Mouse (Mus musculus): ENCODE results near the gene Poc1b. TPM values are rescaled to one million over a fixed set of nuclear protein-coding genes. Genes with fewer than 3 reads are reported as not detected.

Gene Poc1b
- total RNA-seq, 1 experiment, result 3.6 TPM

DNA sequence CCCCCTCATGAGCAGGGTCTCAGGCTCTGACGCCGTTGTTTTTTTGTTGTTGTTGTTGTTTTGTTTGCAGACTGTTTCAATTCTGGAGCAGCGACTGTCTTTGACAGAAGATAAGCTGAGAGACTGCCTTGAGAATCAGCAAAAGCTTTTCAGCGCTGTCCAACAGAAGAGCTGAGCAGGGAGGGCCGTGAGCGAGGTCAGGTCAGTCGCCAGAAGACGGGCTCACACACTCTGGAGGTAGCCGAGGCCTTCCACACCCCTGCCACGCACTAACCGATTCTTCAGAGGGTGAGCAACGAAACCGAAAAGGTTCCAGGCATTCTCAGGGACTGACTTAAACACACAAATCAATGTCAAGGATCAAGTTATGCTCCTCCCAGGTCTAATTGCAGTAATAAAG is 89.7 kb downstream of the Poc1b start:
- no peaks in the 10 kb centered on the region for H3K36me3 ChIP-seq (ENCODE audit: control insufficient read depth, insufficient read depth, low read length, poor library complexity, severe bottlenecking)
- no peaks in the 10 kb centered on the region for H3K4me1 ChIP-seq (ENCODE audit: control insufficient read depth in 2 of 2, insufficient read depth in 2 of 2, low read length in 2 of 2, poor library complexity in 1 of 2)
- no peak overlapping the region for H3K9ac ChIP-seq (ENCODE audit: insufficient read depth, low read depth, low read length, poor library complexity, severe bottlenecking)
- H3K4me3 ChIP-seq (ENCODE audit: insufficient read depth in 1 of 2, low read depth in 1 of 2, low read length in 2 of 2, poor library complexity in 1 of 2, severe bottlenecking in 1 of 2), result no peak overlapping the region
- DNase-seq (ENCODE audit: low read depth, low spot score), result no peak
- TF ChIP-seq ZNF384 (IDR thresholded peaks at IDR 0.05; ENCODE audit: low read depth, low read length) (no peak), HCFC1 (IDR thresholded peaks at IDR 0.05; ENCODE audit: borderline replicate concordance, insufficient read depth, low read length) (no peak), ZC3H11A (IDR thresholded peaks at IDR 0.05; ENCODE audit: borderline replicate concordance, low read depth, low read length) (no peak), MAFK (IDR thresholded peaks at IDR 0.05; ENCODE audit: insufficient read depth, low read depth, low read length) (no peak), CHD2 (IDR thresholded peaks at IDR 0.05; ENCODE audit: low read depth, low read length) (no peak)
- H3K27ac ChIP-seq (ENCODE audit: insufficient read depth, low read depth, low read length, poor library complexity, severe bottlenecking), result no peak overlapping the region
- no peaks in the 10 kb centered on the region for H3K9me3 ChIP-seq (ENCODE audit: control insufficient read depth, insufficient read depth, low read depth, low read length)
- in situ Hi-C loops (cut with MboI; ENCODE audit: low sequenced_read_pairs in 2 of 2, unreplicated experiment in 2 of 2), result loop anchor here (10.0 to 25.0 kb wide), 2 partner anchors 378 to 416 kb away; no protein-coding TSS in a partner anchor

DNA sequence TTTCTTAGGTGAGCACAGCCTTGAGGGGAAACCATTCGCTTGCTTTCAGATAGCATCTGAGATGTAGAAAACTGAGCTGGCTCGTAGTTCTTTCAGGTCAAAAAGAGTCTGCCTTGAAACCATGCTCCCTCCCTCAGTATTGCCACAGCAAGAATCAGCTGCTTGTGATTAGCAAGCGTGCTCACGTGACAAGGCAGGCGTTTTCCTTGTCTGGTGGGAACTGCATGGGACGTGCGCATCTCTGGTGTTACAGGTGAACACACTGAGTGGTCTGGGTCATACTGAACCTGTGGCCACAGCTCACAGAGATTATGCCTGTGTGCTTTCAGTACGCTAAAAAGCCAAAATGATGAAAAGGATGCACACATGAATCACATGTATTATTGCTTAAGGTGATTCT is 90.3 kb downstream of the Poc1b start:
- no peaks in the 10 kb centered on the region for H3K4me1 ChIP-seq (ENCODE audit: control insufficient read depth in 2 of 2, insufficient read depth in 2 of 2, low read length in 2 of 2, poor library complexity in 1 of 2)
- in situ Hi-C loops (cut with MboI; ENCODE audit: low sequenced_read_pairs in 2 of 2, unreplicated experiment in 2 of 2), result loop anchor here (10.0 to 25.0 kb wide), 2 partner anchors 378 to 415 kb away; no protein-coding TSS in a partner anchor
- DNase-seq (ENCODE audit: low read depth, low spot score), result no peak
- no peak overlapping the region for H3K27ac ChIP-seq (ENCODE audit: insufficient read depth, low read depth, low read length, poor library complexity, severe bottlenecking)
- TF ChIP-seq ZC3H11A (IDR thresholded peaks at IDR 0.05; ENCODE audit: borderline replicate concordance, low read depth, low read length), result no peak
- TF ChIP-seq MAFK (IDR thresholded peaks at IDR 0.05; ENCODE audit: insufficient read depth, low read depth, low read length), result no peak
- TF ChIP-seq HCFC1 (IDR thresholded peaks at IDR 0.05; ENCODE audit: borderline replicate concordance, insufficient read depth, low read length), result no peak
- TF ChIP-seq ZNF384 (IDR thresholded peaks at IDR 0.05; ENCODE audit: low read depth, low read length), result no peak
- TF ChIP-seq CHD2 (IDR thresholded peaks at IDR 0.05; ENCODE audit: low read depth, low read length), result no peak
- H3K36me3 ChIP-seq (ENCODE audit: control insufficient read depth, insufficient read depth, low read length, poor library complexity, severe bottlenecking), result no peaks in the 10 kb centered on the region
- no peak overlapping the region for H3K9ac ChIP-seq (ENCODE audit: insufficient read depth, low read depth, low read length, poor library complexity, severe bottlenecking)
- H3K9me3 ChIP-seq (ENCODE audit: control insufficient read depth, insufficient read depth, low read depth, low read length), result no peaks in the 10 kb centered on the region
- no peak overlapping the region for H3K4me3 ChIP-seq (ENCODE audit: insufficient read depth in 1 of 2, low read depth in 1 of 2, low read length in 2 of 2, poor library complexity in 1 of 2, severe bottlenecking in 1 of 2)

DNA sequence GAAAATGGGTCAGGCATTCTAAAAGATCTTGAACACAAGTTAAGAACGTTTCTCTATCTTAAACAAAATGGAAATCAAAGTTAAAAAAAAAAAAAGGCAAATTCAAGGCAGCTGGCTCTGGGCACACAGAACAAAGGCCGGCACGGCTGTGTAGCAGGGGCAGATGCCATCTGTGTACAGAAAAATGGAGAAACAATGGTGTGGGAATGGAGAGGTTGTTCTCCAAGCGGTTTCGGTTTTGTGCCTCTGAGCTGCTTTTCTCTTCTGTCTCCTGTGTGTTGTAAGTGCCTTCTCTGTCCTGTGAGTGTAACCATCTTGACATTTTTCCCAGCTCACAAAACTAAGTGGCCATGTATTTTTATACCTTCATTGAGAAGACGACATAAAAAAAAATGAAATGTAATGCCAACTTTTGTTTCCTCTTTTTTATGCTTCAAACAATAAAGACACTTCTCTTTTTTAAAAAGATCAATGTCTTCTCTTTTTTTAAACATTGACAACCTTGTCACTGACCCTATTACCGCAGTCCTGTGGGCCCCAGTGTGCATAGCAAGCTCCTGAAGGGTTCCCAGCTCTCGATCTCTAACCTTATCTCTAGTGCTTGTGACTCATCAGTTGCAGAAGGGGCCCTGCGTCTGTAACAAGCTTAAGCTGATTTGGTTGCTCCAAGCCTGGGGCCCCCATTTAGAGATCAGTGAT is 90.9 kb downstream of the Poc1b start:
- H3K4me3 ChIP-seq (ENCODE audit: insufficient read depth in 1 of 2, low read depth in 1 of 2, low read length in 2 of 2, poor library complexity in 1 of 2, severe bottlenecking in 1 of 2), result no peak overlapping the region
- TF ChIP-seq MAFK (IDR thresholded peaks at IDR 0.05; ENCODE audit: insufficient read depth, low read depth, low read length) (no peak), ZNF384 (IDR thresholded peaks at IDR 0.05; ENCODE audit: low read depth, low read length) (no peak), HCFC1 (IDR thresholded peaks at IDR 0.05; ENCODE audit: borderline replicate concordance, insufficient read depth, low read length) (no peak), ZC3H11A (IDR thresholded peaks at IDR 0.05; ENCODE audit: borderline replicate concordance, low read depth, low read length) (no peak), CHD2 (IDR thresholded peaks at IDR 0.05; ENCODE audit: low read depth, low read length) (no peak)
- H3K4me1 ChIP-seq (ENCODE audit: control insufficient read depth in 2 of 2, insufficient read depth in 2 of 2, low read length in 2 of 2, poor library complexity in 1 of 2), result peaks cover 0 to 2% of the 10 kb centered on the region in 2 experiments; a peak in 1 of 4 replicates
- H3K27ac ChIP-seq (ENCODE audit: insufficient read depth, low read depth, low read length, poor library complexity, severe bottlenecking), result no peak overlapping the region
- no peaks in the 10 kb centered on the region for H3K36me3 ChIP-seq (ENCODE audit: control insufficient read depth, insufficient read depth, low read length, poor library complexity, severe bottlenecking)
- in situ Hi-C loops (cut with MboI; ENCODE audit: low sequenced_read_pairs in 2 of 2, unreplicated experiment in 2 of 2), result loop anchor here (10.0 to 25.0 kb wide), 2 partner anchors 377 to 415 kb away; no protein-coding TSS in a partner anchor
- H3K9me3 ChIP-seq (ENCODE audit: control insufficient read depth, insufficient read depth, low read depth, low read length), result no peaks in the 10 kb centered on the region
- no peak for DNase-seq (ENCODE audit: low read depth, low spot score)
- H3K9ac ChIP-seq (ENCODE audit: insufficient read depth, low read depth, low read length, poor library complexity, severe bottlenecking), result no peak overlapping the region

DNA sequence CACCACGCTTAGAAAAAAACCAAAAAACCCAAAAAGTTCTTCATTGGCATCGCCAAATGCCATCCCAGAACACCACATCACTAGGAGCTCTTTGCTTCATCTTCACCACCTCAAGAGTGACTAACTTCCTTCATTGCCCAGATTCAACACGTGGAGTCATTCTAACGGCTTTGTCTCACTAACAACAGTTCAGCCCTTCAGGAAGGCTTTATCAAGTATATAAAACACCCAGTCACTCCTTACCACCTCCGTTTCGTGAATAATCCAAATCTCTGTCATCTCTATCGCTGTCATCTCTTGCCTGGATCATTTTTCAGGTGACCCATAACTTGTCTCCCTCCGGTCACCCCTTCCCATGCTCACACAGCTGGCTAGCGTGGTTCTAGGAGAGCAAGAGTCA is 92.1 kb downstream of the Poc1b start:
- in situ Hi-C loops (cut with MboI; ENCODE audit: low sequenced_read_pairs in 2 of 2, unreplicated experiment in 2 of 2), result loop anchor here (10.0 to 25.0 kb wide), 2 partner anchors 376 to 413 kb away; no protein-coding TSS in a partner anchor
- H3K4me3 ChIP-seq (ENCODE audit: insufficient read depth in 1 of 2, low read depth in 1 of 2, low read length in 2 of 2, poor library complexity in 1 of 2, severe bottlenecking in 1 of 2), result no peak overlapping the region
- DNase-seq (ENCODE audit: low read depth, low spot score), result no peak
- TF ChIP-seq CHD2 (IDR thresholded peaks at IDR 0.05; ENCODE audit: low read depth, low read length), result no peak
- TF ChIP-seq HCFC1 (IDR thresholded peaks at IDR 0.05; ENCODE audit: borderline replicate concordance, insufficient read depth, low read length), result no peak
- TF ChIP-seq ZNF384 (IDR thresholded peaks at IDR 0.05; ENCODE audit: low read depth, low read length), result no peak
- TF ChIP-seq ZC3H11A (IDR thresholded peaks at IDR 0.05; ENCODE audit: borderline replicate concordance, low read depth, low read length), result no peak
- TF ChIP-seq MAFK (IDR thresholded peaks at IDR 0.05; ENCODE audit: insufficient read depth, low read depth, low read length), result no peak
- H3K27ac ChIP-seq (ENCODE audit: insufficient read depth, low read depth, low read length, poor library complexity, severe bottlenecking), result no peak overlapping the region
- H3K4me1 ChIP-seq (ENCODE audit: control insufficient read depth in 2 of 2, insufficient read depth in 2 of 2, low read length in 2 of 2, poor library complexity in 1 of 2), result peaks cover 2 to 3% of the 10 kb centered on the region in 2 experiments; a peak in 2 of 4 replicates
- no peaks in the 10 kb centered on the region for H3K9me3 ChIP-seq (ENCODE audit: control insufficient read depth, insufficient read depth, low read depth, low read length)
- H3K36me3 ChIP-seq (ENCODE audit: control insufficient read depth, insufficient read depth, low read length, poor library complexity, severe bottlenecking), result no peaks in the 10 kb centered on the region
- H3K9ac ChIP-seq (ENCODE audit: insufficient read depth, low read depth, low read length, poor library complexity, severe bottlenecking), result no peak overlapping the region
